In the genomic region with DNA sequence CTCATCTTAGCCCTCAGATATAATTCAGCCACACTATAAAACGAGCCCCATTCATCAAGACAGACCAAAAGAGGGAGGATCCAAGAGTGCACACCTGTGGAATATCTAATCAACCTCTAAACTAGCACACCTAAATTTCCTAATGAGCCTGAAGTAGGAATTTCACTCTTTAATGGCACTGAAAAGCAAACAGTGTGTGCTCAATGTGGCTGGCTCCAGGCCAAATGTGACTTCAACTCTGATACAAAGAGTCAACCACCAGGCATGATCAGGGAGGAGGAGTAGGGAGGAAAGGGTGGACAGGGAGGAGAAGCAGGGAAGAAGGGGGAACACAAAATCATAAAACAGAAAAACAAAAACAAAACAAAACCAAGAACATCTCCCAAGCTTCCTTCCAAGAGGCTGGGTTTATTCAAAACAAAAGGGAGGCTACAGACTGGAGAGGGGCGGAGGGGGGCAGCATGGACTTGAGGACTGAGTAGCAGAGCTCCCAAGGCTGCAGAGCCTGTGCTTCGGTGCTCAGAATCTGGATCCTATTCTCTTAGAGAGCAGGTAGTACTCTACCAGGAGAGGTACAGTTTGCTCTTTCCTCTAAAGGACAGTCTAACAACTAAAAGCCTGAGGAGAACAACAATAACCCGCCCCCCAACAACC, we compare ENCODE assay signal across 8 mouse cellular contexts.
DNase-seq lines count a peak whose midpoint lies in the region; ATAC-seq and TF ChIP-seq lines count a peak whose summit lies in the region.
"Had no signal": no experiment of that assay in that cellular context is flagged by ENCODE, and none has a peak within 500 bp of the region (broad histone marks: within the 10 kb centered on the region; RNA-seq: fewer than 3 reads in every experiment).

No protein-coding gene starts in this region.

- H3K4me3 ChIP-seq in liver, adult 2 months (ENCODE audit: insufficient read depth, low read depth, low read length), result no peak overlapping the region
- H3K4me3 ChIP-seq in liver, embryonic 11.5 days (ENCODE audit: low read depth, low read length), result no peak overlapping the region
- no peak overlapping the region for H3K4me3 ChIP-seq in forebrain, embryonic 10.5 days
- no peak overlapping the region for H3K4me3 ChIP-seq in stomach, embryonic 15.5 days (replicated peaks)
- H3K4me3 ChIP-seq in hindbrain, embryonic 13.5 days, result no peak overlapping the region
- H3K4me3 ChIP-seq: liver, embryonic 15.5 days had no signal

- TF ChIP-seq CTCF in liver, adult 2 months (IDR thresholded peaks at IDR 0.05; ENCODE audit: low read depth, low read length), result no peak

- no peaks in the 10 kb centered on the region for H3K27me3 ChIP-seq in liver, adult 2 months (ENCODE audit: control insufficient read depth, insufficient read depth, low read length)
- H3K27me3 ChIP-seq in liver, embryonic 11.5 days (replicated peaks; ENCODE audit: control insufficient read depth, insufficient read depth, low read length), result no peaks in the 10 kb centered on the region
- H3K27me3 ChIP-seq in forebrain, embryonic 10.5 days (ENCODE audit: poor library complexity, severe bottlenecking), result no peaks in the 10 kb centered on the region
- H3K27me3 ChIP-seq in stomach, embryonic 15.5 days (replicated peaks), result no peaks in the 10 kb centered on the region
- H3K27me3 ChIP-seq in hindbrain, embryonic 13.5 days, result no peaks in the 10 kb centered on the region
- H3K27me3 ChIP-seq: liver, embryonic 15.5 days had no signal

- H3K9ac ChIP-seq in liver, adult 2 months (ENCODE audit: low read depth, low read length), result no peak overlapping the region
- no peak overlapping the region for H3K9ac ChIP-seq in liver, embryonic 11.5 days (ENCODE audit: low read depth, low read length)
- H3K9ac ChIP-seq in stomach, embryonic 15.5 days, result no peak overlapping the region
- no peak overlapping the region for H3K9ac ChIP-seq in hindbrain, embryonic 13.5 days
- H3K9ac ChIP-seq: liver, embryonic 15.5 days had no signal

- no peak overlapping the region for H3K4me2 ChIP-seq in liver, embryonic 11.5 days
- no peak overlapping the region for H3K4me2 ChIP-seq in stomach, embryonic 15.5 days
- no peak overlapping the region for H3K4me2 ChIP-seq in hindbrain, embryonic 13.5 days
- H3K4me2 ChIP-seq: liver, embryonic 15.5 days had no signal

- H3K79me2 ChIP-seq in liver, adult 2 months (ENCODE audit: control insufficient read depth, insufficient read depth, low read length), result peaks cover 3% of the 10 kb centered on the region; the same call in 1 of the 2 replicates

- no peak for TF ChIP-seq POLR2A in liver, adult 2 months (IDR thresholded peaks at IDR 0.05; ENCODE audit: extremely low read depth, insufficient read depth, low read length)

- intact Hi-C loops in left cerebral cortex, postnatal 25 days (cut with DNase I), result no loop called here

- DNase-seq in liver, adult 2 months (ENCODE audit: extremely low read depth, low read depth, low spot score), result peak; percentile 73
- no peak for DNase-seq in liver, embryonic 11.5 days (ENCODE audit: low spot score)
- DNase-seq in forebrain, embryonic 10.5 days (ENCODE audit: extremely low spot score, low spot score), result no peak
- peak; percentile 51 to 67 for DNase-seq in kidney, postnatal 36 days
- DNase-seq in left cerebral cortex, postnatal 25 days (ENCODE audit: low spot score in 2 of 2), result no peak

- H3K36me3 ChIP-seq in liver, adult 2 months (ENCODE audit: control insufficient read depth, insufficient read depth, low read length), result no peaks in the 10 kb centered on the region
- no peaks in the 10 kb centered on the region for H3K36me3 ChIP-seq in liver, embryonic 11.5 days (ENCODE audit: control insufficient read depth, insufficient read depth, low read length)
- H3K36me3 ChIP-seq in forebrain, embryonic 10.5 days (replicated peaks), result no peaks in the 10 kb centered on the region
- no peaks in the 10 kb centered on the region for H3K36me3 ChIP-seq in stomach, embryonic 15.5 days
- no peaks in the 10 kb centered on the region for H3K36me3 ChIP-seq in hindbrain, embryonic 13.5 days
- H3K36me3 ChIP-seq: liver, embryonic 15.5 days had no signal

- peaks cover 2% of the 10 kb centered on the region; the same call in 1 of the 2 replicates for H3K4me1 ChIP-seq in liver, adult 2 months (ENCODE audit: control insufficient read depth, insufficient read depth, low read length)
- H3K4me1 ChIP-seq in liver, embryonic 11.5 days (replicated peaks; ENCODE audit: control insufficient read depth, insufficient read depth, low read length), result peaks cover 29% of the 10 kb centered on the region
- H3K4me1 ChIP-seq in forebrain, embryonic 10.5 days, result peaks cover 83% of the 10 kb centered on the region
- H3K4me1 ChIP-seq in stomach, embryonic 15.5 days, result peaks cover 8% of the 10 kb centered on the region; the same call in 1 of the 2 replicates
- peaks cover 48% of the 10 kb centered on the region for H3K4me1 ChIP-seq in hindbrain, embryonic 13.5 days (replicated peaks)

- WGBS in liver, adult 2 months, result 84% methylated on average over 4 of the region's 4 CpGs
- 84% methylated on average over 4 of the region's 4 CpGs for WGBS in liver, embryonic 11.5 days
- 39% methylated on average over 4 of the region's 4 CpGs for whole genome bisulfite sequencing in forebrain, embryonic 10.5 days
- WGBS in stomach, embryonic 15.5 days, result 76% methylated on average over 4 of the region's 4 CpGs
- WGBS in hindbrain, embryonic 13.5 days, result 67% methylated on average over 4 of the region's 4 CpGs

- no peaks in the 10 kb centered on the region for H3K9me3 ChIP-seq in liver, embryonic 11.5 days (ENCODE audit: control insufficient read depth, low read length)
- H3K9me3 ChIP-seq in forebrain, embryonic 10.5 days, result no peaks in the 10 kb centered on the region
- H3K9me3 ChIP-seq in stomach, embryonic 15.5 days, result no peaks in the 10 kb centered on the region
- H3K9me3 ChIP-seq in hindbrain, embryonic 13.5 days, result no peaks in the 10 kb centered on the region
- H3K9me3 ChIP-seq: liver, embryonic 15.5 days had no signal

- ATAC-seq in liver, embryonic 11.5 days (replicated peaks; ENCODE audit: low FRiP score), result no peak
- ATAC-seq in stomach, embryonic 15.5 days (ENCODE audit: insufficient read depth, low FRiP score, low read depth), result peak; percentile 75; the same call in 1 of the 2 replicates
- no peak for ATAC-seq in hindbrain, embryonic 13.5 days (ENCODE audit: low FRiP score)

- no peak overlapping the region for H3K27ac ChIP-seq in liver, adult 2 months (replicated peaks; ENCODE audit: insufficient read depth, low read depth, low read length)
- H3K27ac ChIP-seq in liver, embryonic 11.5 days (ENCODE audit: low read depth, low read length), result no peak overlapping the region
- H3K27ac ChIP-seq in forebrain, embryonic 10.5 days, result peak overlapping the region; percentile 85
- H3K27ac ChIP-seq in stomach, embryonic 15.5 days, result no peak overlapping the region
- H3K27ac ChIP-seq in hindbrain, embryonic 13.5 days, result no peak overlapping the region
- H3K27ac ChIP-seq: liver, embryonic 15.5 days had no signal

Comparison
In these comparisons a context has a peak if more than half of its experiments do, and no peak if none do; other contexts are left out.
1. DNase-seq: peak in liver, adult 2 months (single experiment) and kidney, postnatal 36 days (2 of 2); none in liver, embryonic 11.5 days (single experiment), forebrain, embryonic 10.5 days (single experiment) and left cerebral cortex, postnatal 25 days (0 of 2).